Mouse (Mus musculus) telencephalon, adult 2 months (tissue): ENCODE results near the gene Kcp.
A peak's percentile ranks its signal among the peaks of the same experiment; 100 is the strongest.

Experiments used
- DNase-seq: peaks from one replicate; pipeline ENCODE4 v3.0.0-alpha.2; 2011; ENCODE audit warnings: low read depth, low spot score

Gene Kcp

GRCm38 (mm10) chr6:29523301-29524033, 15.7 kb upstream of the Kcp start:
- DNase-seq: no peak

- no peak for DNase-seq
Measured at GRCm38 (mm10) chr6:29522626-29523300, 15.0 kb upstream of the Kcp start.

DNA sequence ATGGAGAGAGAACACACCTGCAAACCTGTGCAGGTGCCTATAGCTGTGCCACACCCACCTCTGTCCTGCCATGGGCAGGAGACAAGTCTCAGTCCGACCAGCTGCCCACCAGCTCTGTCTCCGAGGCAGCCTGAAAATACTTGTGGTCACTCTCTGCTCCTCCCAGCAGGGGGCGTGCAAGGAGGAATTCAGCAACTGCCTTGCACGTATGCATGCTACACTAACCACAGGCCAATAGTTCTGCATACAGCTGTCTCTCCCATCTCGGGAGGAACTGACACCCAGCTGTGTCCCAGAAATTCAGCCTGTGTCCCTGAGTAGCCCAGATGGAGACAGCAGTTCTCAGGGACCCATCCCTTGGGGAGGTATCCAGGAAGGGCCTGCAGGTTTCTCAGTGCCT, 9.4 kb upstream of the Kcp start:
- no peak for DNase-seq

GRCm38 (mm10) chr6:29513284-29513683, 5.5 kb upstream of the Kcp start:
- no peak for DNase-seq

DNA sequence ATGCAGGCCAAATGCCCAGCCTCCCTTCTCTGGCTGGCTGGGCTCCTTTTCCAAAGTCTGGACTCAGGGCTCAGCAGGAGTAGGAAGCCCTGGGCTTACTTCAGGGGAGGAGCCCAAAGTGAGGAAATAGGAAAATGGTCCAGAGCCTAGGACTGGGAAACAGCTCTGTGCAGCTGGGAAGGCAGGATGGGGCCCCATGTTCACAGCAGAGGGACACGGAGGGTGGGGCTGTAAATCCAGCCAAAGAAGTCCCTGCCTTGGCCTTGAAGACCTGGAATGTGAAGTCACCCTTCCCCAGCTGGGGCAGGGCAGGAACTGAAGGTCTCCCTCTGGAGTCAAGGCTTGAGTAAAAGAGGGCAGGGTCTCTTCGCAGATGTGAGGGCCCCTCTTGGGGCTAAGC, 1.3 kb upstream of the Kcp start:
- DNase-seq: no peak

- DNase-seq: no peak
Measured at GRCm38 (mm10) chr6:29506834-29507233, 918 bp downstream of the Kcp start.

- no peak for DNase-seq
Measured at GRCm38 (mm10) chr6:29505493-29505892, 2.3 kb downstream of the Kcp start.

- no peak for DNase-seq
Measured at GRCm38 (mm10) chr6:29501599-29501998, 6.2 kb downstream of the Kcp start.

- DNase-seq: no peak
Measured at GRCm38 (mm10) chr6:29500810-29501209, 6.9 kb downstream of the Kcp start.

DNA sequence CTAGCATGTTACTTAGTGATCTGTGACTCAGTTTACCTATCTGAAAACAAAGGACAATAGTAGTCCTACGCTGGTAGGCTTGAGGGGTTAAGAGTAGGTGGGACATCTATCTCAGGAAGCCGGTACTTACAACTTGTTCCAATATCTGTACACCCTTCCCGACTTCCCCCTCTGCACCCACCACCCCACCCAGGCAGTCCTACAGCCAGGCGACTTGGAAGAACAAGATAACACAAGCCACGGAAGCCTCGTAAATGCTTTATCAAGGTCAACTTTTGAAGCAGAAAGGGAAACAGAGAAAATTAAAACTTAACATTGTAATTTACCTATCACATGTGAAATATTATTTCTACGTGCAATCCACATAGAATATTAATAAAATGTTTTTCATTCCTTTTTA, 7.6 kb downstream of the Kcp start:
- no peak for DNase-seq

DNA sequence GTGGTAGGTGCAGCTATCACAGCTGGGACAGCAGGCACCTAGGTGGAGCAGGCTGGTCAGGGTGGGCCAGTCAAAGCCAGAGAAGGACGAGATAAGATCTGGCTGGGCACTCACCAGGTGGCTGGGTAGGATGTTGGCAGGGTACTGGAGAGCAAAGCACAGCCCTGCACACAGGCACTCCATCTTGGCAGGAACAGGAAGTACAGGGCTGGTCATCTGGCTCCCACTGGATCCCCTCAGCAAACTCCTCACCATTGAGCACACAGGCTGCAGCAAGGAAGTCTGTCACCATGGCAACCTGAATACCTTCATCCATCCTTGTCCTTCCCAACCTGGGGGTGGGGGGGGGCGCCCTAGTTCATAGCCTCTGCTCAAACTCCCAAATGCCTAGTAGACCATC, 10.0 kb downstream of the Kcp start:
- DNase-seq: no peak

- DNase-seq: no peak
Measured at GRCm38 (mm10) chr6:29496270-29496669, 11.5 kb downstream of the Kcp start.

DNA sequence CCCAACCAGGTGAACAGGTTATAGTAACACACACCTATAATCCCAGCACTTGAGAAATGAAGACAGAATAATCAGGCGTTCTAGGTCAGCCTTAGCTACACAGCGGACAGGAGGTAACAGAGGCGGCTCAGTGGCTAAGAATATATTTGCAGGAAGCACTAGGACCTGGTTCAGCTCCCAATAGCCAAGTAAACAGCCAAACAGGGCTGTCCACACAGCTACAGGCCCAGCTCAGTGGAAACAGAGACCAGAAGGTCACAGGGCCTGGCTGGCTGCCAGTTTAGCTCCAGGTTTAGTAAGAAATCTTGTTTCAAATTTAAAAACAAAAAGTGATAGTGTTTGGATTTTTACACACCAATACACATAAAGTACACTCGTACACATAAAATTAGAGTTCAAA, 13.7 kb downstream of the Kcp start:
- no peak for DNase-seq

DNA sequence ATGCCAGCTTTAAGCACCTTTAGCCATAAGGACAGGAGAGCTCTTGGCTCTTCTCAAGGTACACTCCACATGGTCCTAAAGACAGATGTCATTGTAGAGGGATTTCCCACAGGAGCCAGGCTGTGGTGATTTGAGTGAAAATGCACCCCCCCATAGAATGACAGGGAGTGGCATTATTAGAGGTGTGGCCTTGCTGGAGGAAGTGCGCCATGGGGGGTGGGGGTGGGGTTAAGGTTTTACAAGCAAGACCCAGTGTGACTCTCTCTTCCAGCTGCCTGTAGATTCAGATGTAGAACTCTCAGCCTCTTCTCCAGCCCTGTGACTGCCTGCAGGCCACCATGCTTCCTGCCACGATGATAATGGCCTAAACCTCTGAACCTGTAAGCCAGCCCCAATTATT, 21.8 kb downstream of the Kcp start:
- no peak for DNase-seq

DNA sequence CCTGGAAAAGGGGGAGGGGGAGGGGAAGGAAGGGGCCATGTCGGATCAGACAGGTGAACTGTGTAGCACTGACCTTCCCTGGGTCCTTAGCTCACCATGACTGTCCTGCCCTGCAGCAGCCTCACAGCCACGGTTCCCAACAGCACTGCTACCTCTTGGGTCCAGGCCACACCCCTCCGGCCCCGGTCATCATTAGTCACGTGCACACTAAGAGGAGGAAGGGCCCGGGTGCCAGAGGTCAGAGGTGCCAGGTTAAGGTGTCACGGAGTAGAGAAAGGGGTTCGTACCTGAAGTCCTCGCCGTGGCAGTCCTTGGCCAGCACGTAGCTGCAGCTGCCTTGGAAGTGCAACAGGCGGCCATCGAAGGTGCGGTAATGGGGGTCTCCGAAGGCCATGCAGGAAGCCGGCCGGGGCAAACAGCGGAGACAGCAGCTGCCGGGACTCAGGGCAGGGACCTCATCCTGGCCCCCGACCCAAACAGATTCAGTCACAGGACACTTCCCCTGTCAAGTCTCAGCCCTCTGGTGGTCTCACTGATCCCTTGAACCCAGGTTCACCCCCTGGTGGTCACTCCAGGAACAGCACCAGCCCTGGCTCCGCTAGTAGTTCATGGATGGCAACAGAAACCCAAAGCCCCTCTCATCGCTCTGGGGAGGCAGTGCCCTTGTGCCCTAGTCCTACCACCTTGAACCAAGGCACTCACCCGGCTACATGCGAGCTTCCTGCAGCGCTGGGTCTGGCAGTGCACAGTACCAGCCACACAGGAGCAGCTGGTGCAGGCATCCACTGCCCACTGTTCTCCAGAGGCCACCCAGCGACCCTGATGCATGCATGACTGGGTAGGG, 22.8 kb downstream of the Kcp start:
- DNase-seq: no peak

DNA sequence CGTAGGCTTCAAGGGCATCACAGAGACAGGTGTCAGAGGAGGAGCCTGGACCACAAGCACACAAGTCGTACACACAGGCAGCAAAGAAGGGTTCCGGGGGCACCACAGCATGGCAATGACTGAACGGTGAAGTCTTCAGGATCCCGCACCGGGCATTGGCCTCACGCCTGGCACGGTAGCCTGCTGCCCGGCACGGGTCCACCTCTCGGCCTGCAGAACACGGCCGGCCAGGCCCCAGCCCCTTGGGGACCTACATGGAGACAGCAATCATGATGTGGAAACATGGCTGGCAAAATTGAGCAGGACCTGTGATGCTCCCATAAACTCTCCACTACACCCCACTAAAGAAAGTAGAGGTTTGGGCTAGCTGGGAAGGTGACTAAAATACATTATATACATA, 25.1 kb downstream of the Kcp start:
- DNase-seq: no peak

DNA sequence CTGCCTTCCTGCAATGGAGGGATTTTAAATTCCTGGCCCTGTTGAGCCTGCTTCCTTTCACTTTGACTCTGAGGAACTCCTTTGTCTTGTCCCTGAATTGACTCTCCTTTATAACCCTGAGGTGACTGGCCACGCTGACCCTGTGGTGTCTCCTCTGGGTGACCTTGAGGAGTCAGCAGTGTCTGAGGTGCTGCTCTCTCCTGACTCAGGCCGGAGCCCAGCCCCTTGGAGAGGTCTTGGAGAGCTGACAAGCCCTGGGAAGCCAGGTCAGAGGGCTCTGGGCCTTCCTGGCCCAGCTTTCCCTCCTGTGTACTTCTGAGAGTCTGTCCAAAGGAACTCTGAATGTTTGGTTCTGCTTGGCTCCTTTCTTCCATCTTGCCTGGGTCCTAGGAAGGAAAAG, 33.0 kb downstream of the Kcp start:
- no peak for DNase-seq

- peak; percentile 67 for DNase-seq
Measured at GRCm38 (mm10) chr6:29473941-29474691, 33.6 kb downstream of the Kcp start.

GRCm38 (mm10) chr6:29471137-29471536, 36.6 kb downstream of the Kcp start, which contains the start of gene Atp6v1fnb:
Atp6v1fnb (plus strand) TSS chr6:29471437.
- no peak for DNase-seq

DNA sequence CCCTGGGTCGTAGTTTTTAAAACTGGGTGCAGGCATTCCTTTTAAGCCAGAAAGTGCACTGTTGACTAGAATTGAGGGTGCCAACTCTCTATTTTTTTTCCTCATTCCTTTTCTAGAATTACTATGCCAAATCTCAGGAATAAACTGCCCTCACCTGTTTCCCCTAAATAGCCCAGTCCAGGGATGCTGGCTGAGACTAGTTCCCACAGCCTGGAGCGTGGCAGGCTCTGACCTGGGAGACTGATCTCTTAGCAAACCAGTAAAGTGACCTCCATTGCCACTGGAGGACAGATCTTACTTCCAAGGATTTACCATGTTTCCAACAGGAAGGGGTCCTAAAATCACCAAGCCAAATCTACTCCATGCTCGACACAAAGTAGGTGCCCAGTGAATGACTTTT, 38.9 kb downstream of the Kcp start:
- DNase-seq: no peak

GRCm38 (mm10) chr6:29467583-29468354, 40.0 kb downstream of the Kcp start, which contains the start of gene Atp6v1f:
Atp6v1f (plus strand) TSS chr6:29467718.
- DNase-seq: peak; percentile 96
